Mouse (Mus musculus) embryonic fibroblast, embryonic 13.5 days (primary cell): ENCODE results near the gene Pi4ka.

ENCODE experiments used
- CTCF ChIP-seq: IDR thresholded peaks from 2 replicates; pipeline ENCODE4 v1.5.1; 2011; ENCODE audit warnings: mild to moderate bottlenecking, control low read depth, low read length, moderate library complexity, borderline replicate concordance; ENCODE audit not compliant: insufficient read depth
- POLR2A ChIP-seq: IDR thresholded peaks from 2 replicates; pipeline ENCODE4 v1.6.1; 2011; ENCODE audit warnings: low read depth, mild to moderate bottlenecking, control low read depth, low read length, moderate library complexity

DNA sequence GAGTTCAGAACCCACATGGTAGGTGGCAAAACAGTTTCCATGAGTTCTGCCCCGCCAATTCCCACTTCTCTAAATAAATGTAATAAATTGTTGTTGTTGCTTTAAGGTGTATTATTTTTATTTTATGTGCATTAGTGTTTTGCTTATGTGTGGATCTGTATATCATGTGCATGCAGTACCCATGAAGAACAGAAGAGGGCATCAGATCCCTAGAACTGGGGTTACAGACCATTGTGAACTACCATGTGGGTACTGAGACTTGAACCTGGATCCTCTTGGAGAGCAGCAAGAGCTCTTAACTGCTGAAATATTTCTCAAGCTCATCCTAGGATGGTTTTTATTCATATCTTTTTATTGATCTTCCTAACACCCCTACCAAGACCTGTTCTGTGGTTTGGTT, 3.3 kb downstream of the Pi4ka start:
- no peak for TF ChIP-seq POLR2A
- no peak for TF ChIP-seq CTCF
